Mouse (Mus musculus): ENCODE results near the gene Hist1h4h. TPM values are rescaled to one million over a fixed set of nuclear protein-coding genes. Genes with fewer than 3 reads are reported as not detected.

The Hist1h4h gene
- polyA plus RNA-seq, 1 experiment from 2014 or later = 3.3 TPM

GRCm38 (mm10) chr13:23505662-23506345, 25.0 kb upstream of the Hist1h4h start:
- Histone ChIP-seq H3K36me3 (ENCODE audit: control insufficient read depth, insufficient read depth, low read length) (no peaks in the 10 kb centered on the region), H3K9ac (ENCODE audit: low read depth, low read length) (peak overlapping the region; percentile 56), H3K9me3 (ENCODE audit: control insufficient read depth, low read length) (no peaks in the 10 kb centered on the region), H3K27ac (ENCODE audit: low read depth, low read length) (peak overlapping the region; percentile 36; the same call in 1 of the 2 replicates), H3K4me3 (ENCODE audit: low read depth, low read length) (peak overlapping the region; percentile 48), H3K4me2 (peak overlapping the region; percentile 90), H3K4me1 (replicated peaks; ENCODE audit: control insufficient read depth, insufficient read depth, low read length) (peaks cover 36% of the 10 kb centered on the region), H3K27me3 (replicated peaks; ENCODE audit: control insufficient read depth, insufficient read depth, low read length) (no peaks in the 10 kb centered on the region)
- 3% methylated on average over 14 of the region's 14 CpGs for WGBS
- DNase-seq (ENCODE audit: low spot score) = no peak
- peak; percentile 54 for ATAC-seq (replicated peaks; ENCODE audit: low FRiP score)

DNA sequence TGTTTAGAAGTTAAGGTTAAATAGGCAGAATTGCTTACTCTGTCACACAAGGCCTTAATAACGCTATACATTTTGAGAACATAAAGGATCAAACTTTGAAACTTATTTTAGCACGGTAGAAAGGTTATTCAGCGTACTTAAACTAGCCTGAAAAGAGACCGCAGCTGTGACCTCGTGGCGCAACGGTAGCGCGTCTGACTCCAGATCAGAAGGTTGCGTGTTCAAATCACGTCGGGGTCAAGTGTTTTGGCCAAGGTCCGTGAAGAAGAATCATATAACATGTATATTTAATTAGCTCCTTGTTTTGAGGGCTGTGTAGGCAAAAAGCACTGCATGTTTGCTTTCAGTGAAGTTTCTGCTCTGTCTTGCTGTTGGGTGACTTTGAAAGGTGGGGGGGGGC, 24.5 kb upstream of the Hist1h4h start:
- Histone ChIP-seq H3K4me2 (peak overlapping the region; percentile 90), H3K36me3 (ENCODE audit: control insufficient read depth, insufficient read depth, low read length) (no peaks in the 10 kb centered on the region), H3K27ac (ENCODE audit: low read depth, low read length) (peak overlapping the region; percentile 42; the same call in 1 of the 2 replicates), H3K9me3 (ENCODE audit: control insufficient read depth, low read length) (no peaks in the 10 kb centered on the region), H3K4me1 (replicated peaks; ENCODE audit: control insufficient read depth, insufficient read depth, low read length) (peaks cover 36% of the 10 kb centered on the region), H3K27me3 (replicated peaks; ENCODE audit: control insufficient read depth, insufficient read depth, low read length) (no peaks in the 10 kb centered on the region), H3K4me3 (ENCODE audit: low read depth, low read length) (peak overlapping the region; percentile 48), H3K9ac (ENCODE audit: low read depth, low read length) (no peak overlapping the region)
- peak; percentile 77 for DNase-seq (ENCODE audit: low spot score)
- 2% methylated on average over 13 of the region's 13 CpGs for WGBS
- peak; percentile 58 for ATAC-seq (replicated peaks; ENCODE audit: low FRiP score)

- H3K4me2 ChIP-seq = peak overlapping the region; percentile 90
- peaks cover 33% of the 10 kb centered on the region for H3K4me1 ChIP-seq (replicated peaks; ENCODE audit: control insufficient read depth, insufficient read depth, low read length)
- H3K9me3 ChIP-seq (ENCODE audit: control insufficient read depth, low read length) = no peaks in the 10 kb centered on the region
- WGBS = 8% methylated on average over 14 of the region's 14 CpGs
- no peaks in the 10 kb centered on the region for H3K36me3 ChIP-seq (ENCODE audit: control insufficient read depth, insufficient read depth, low read length)
- H3K4me3 ChIP-seq (ENCODE audit: low read depth, low read length) = peak overlapping the region; percentile 48
- 0 out of 2 replicates have a peak overlapping the region, but pooled peaks have one; percentile 31 for H3K9ac ChIP-seq (ENCODE audit: low read depth, low read length)
- peak; percentile 85 for DNase-seq (ENCODE audit: low spot score)
- H3K27me3 ChIP-seq (replicated peaks; ENCODE audit: control insufficient read depth, insufficient read depth, low read length) = no peaks in the 10 kb centered on the region
- peak overlapping the region; percentile 42; the same call in 1 of the 2 replicates for H3K27ac ChIP-seq (ENCODE audit: low read depth, low read length)
- ATAC-seq (replicated peaks; ENCODE audit: low FRiP score) = peak; percentile 71
These were observed 23.9 kb upstream of the Hist1h4h start for GRCm38 (mm10) chr13:23506819-23507515.

GRCm38 (mm10) chr13:23510127-23510526, 20.7 kb upstream of the Hist1h4h start:
- H3K27ac ChIP-seq (ENCODE audit: low read depth, low read length) = no peak overlapping the region
- WGBS = 31% methylated on average over 1 of the region's 1 CpGs
- H3K27me3 ChIP-seq (replicated peaks; ENCODE audit: control insufficient read depth, insufficient read depth, low read length) = no peaks in the 10 kb centered on the region
- H3K4me2 ChIP-seq = peak overlapping the region; percentile 3; the same call in 1 of the 2 replicates
- ATAC-seq (replicated peaks; ENCODE audit: low FRiP score) (no peak), DNase-seq (ENCODE audit: low spot score) (no peak)
- no peak overlapping the region for H3K9ac ChIP-seq (ENCODE audit: low read depth, low read length)
- H3K4me1 ChIP-seq (replicated peaks; ENCODE audit: control insufficient read depth, insufficient read depth, low read length) = peaks cover 18% of the 10 kb centered on the region
- no peaks in the 10 kb centered on the region for H3K36me3 ChIP-seq (ENCODE audit: control insufficient read depth, insufficient read depth, low read length)
- H3K9me3 ChIP-seq (ENCODE audit: control insufficient read depth, low read length) = no peaks in the 10 kb centered on the region
- H3K4me3 ChIP-seq (ENCODE audit: low read depth, low read length) = no peak overlapping the region

- no peak overlapping the region for H3K27ac ChIP-seq (ENCODE audit: low read depth, low read length)
- ATAC-seq (replicated peaks; ENCODE audit: low FRiP score) = no peak
These were observed 17.3 kb upstream of the Hist1h4h start for GRCm38 (mm10) chr13:23513517-23513916.

DNA sequence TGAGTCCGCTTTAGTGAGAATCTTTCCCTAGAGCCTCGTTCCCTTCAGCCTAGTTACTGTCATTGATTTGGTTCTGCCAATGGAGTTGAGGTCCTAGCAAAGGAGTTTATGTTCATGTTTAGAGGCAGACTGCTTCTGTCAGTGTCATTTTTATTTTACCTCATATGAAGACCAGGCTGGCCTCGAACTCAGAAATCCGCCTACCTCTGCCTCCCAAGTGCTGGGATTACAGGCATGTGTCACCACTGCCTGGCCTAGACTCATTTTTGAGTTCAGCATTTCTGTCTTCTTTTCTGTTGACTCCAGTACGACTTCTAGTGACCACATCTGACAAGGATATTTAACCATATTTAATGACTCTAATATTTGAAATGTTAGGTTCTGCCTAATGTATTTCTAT, 15.6 kb upstream of the Hist1h4h start:
- no peak overlapping the region for H3K4me2 ChIP-seq
- DNase-seq (ENCODE audit: low spot score) = no peak
- 66% methylated on average over 5 of the region's 5 CpGs for WGBS
- no peaks in the 10 kb centered on the region for H3K9me3 ChIP-seq (ENCODE audit: control insufficient read depth, low read length)
- no peak overlapping the region for H3K9ac ChIP-seq (ENCODE audit: low read depth, low read length)
- no peak for ATAC-seq (replicated peaks; ENCODE audit: low FRiP score)
- H3K4me3 ChIP-seq (ENCODE audit: low read depth, low read length) = no peak overlapping the region
- H3K36me3 ChIP-seq (ENCODE audit: control insufficient read depth, insufficient read depth, low read length) = no peaks in the 10 kb centered on the region
- no peak overlapping the region for H3K27ac ChIP-seq (ENCODE audit: low read depth, low read length)
- peaks cover 8% of the 10 kb centered on the region for H3K4me1 ChIP-seq (replicated peaks; ENCODE audit: control insufficient read depth, insufficient read depth, low read length)
- H3K27me3 ChIP-seq (replicated peaks; ENCODE audit: control insufficient read depth, insufficient read depth, low read length) = no peaks in the 10 kb centered on the region

More at GRCm38 (mm10) chr13:23513517-23513916, 17.3 kb upstream of the Hist1h4h start:
- H3K27me3 ChIP-seq (replicated peaks; ENCODE audit: control insufficient read depth, insufficient read depth, low read length) = no peaks in the 10 kb centered on the region
- no peak overlapping the region for H3K4me2 ChIP-seq
- H3K9me3 ChIP-seq (ENCODE audit: control insufficient read depth, low read length) = no peaks in the 10 kb centered on the region
- no peak overlapping the region for H3K9ac ChIP-seq (ENCODE audit: low read depth, low read length)
- no peak for DNase-seq (ENCODE audit: low spot score)
- no peak overlapping the region for H3K4me3 ChIP-seq (ENCODE audit: low read depth, low read length)
- WGBS = 85% methylated on average over 1 of the region's 1 CpGs
- H3K4me1 ChIP-seq (replicated peaks; ENCODE audit: control insufficient read depth, insufficient read depth, low read length) = peaks cover 3% of the 10 kb centered on the region; the same call in 1 of the 2 replicates
- no peaks in the 10 kb centered on the region for H3K36me3 ChIP-seq (ENCODE audit: control insufficient read depth, insufficient read depth, low read length)

DNA sequence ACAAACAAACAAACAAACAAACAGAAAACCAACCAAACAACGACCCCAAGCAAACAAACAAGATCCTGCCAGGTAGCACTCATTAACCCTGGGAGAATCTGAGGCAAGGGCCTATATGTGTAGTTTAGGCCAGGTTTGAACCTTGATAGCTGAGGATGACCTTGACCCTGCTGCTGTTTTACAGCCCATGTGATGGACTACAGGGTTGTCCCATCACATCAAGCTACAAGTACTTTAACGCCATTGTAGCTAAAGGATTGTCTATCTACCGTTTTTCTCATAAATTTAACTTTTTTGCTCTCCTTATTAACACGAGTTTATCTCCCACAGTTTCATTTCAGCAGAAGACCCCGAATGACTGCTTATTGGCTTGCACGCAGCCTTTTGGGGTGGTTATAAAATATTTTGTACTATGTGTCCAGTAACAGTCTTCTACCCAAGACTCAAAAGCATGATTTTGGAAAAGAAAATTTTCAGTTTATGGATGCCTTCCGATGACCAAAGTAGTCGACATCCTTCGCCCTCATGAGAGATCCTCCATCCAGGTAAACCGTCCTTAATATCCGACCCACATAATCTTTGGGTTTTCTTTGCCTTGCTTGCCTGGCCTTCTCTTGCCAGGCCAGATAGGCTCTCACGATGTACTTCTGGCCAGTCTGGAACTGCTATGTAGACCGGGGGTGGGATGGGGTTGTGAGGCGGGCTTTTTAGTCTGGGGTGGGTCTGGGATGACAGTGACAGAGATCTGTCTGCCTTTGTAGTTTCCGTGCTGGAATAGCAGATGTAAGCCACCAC, 14.8 kb upstream of the Hist1h4h start:
- no peak for ATAC-seq (replicated peaks; ENCODE audit: low FRiP score)
- Histone ChIP-seq H3K27ac (ENCODE audit: low read depth, low read length) (no peak overlapping the region), H3K4me2 (peak overlapping the region; percentile 92), H3K27me3 (replicated peaks; ENCODE audit: control insufficient read depth, insufficient read depth, low read length) (no peaks in the 10 kb centered on the region), H3K36me3 (ENCODE audit: control insufficient read depth, insufficient read depth, low read length) (no peaks in the 10 kb centered on the region), H3K4me3 (ENCODE audit: low read depth, low read length) (peak overlapping the region; percentile 59), H3K9ac (ENCODE audit: low read depth, low read length) (peak overlapping the region; percentile 50), H3K9me3 (ENCODE audit: control insufficient read depth, low read length) (no peaks in the 10 kb centered on the region), H3K4me1 (replicated peaks; ENCODE audit: control insufficient read depth, insufficient read depth, low read length) (peaks cover 11% of the 10 kb centered on the region)
- DNase-seq (ENCODE audit: low spot score) = no peak
- WGBS = 55% methylated on average over 15 of the region's 15 CpGs

GRCm38 (mm10) chr13:23516822-23517602, 13.8 kb upstream of the Hist1h4h start:
- H3K9ac ChIP-seq (ENCODE audit: low read depth, low read length) = peak overlapping the region; percentile 64; the same call in 1 of the 2 replicates
- H3K9me3 ChIP-seq (ENCODE audit: control insufficient read depth, low read length) = no peaks in the 10 kb centered on the region
- peak overlapping the region; percentile 92 for H3K4me2 ChIP-seq
- WGBS = under 1% methylated on average over 19 of the region's 19 CpGs
- ATAC-seq (replicated peaks; ENCODE audit: low FRiP score) (peak; percentile 57), DNase-seq (ENCODE audit: low spot score) (no peak)
- peak overlapping the region; percentile 59 for H3K4me3 ChIP-seq (ENCODE audit: low read depth, low read length)
- H3K36me3 ChIP-seq (ENCODE audit: control insufficient read depth, insufficient read depth, low read length) = no peaks in the 10 kb centered on the region
- H3K4me1 ChIP-seq (replicated peaks; ENCODE audit: control insufficient read depth, insufficient read depth, low read length) = peaks cover 13% of the 10 kb centered on the region
- H3K27ac ChIP-seq (ENCODE audit: low read depth, low read length) = peak overlapping the region; percentile 70
- H3K27me3 ChIP-seq (replicated peaks; ENCODE audit: control insufficient read depth, insufficient read depth, low read length) = no peaks in the 10 kb centered on the region

Measured in liver, embryonic 11.5 days (tissue).